Mouse (Mus musculus) layer of hippocampus, adult 18-20 months (tissue): ENCODE results near the gene Agl. TPM values are rescaled to one million over a fixed set of nuclear protein-coding genes. Genes with fewer than 3 reads are reported as not detected.

ENCODE experiments used
- DNase-seq, 2 experiments: peaks; one replicate each; pipeline ENCODE4 v3.0.0; 2022; ENCODE audit warnings: low spot score in 2 of 2
- total RNA-seq, 2 experiments: library from RNA; stranded (reverse); gene quantifications; 2 replicates each; pipeline ENCODE4 v1.2.3; 2021

Agl gene
- total RNA-seq, 2 experiments from 2014 or later: 22.4 to 25.7 TPM

- no peak for DNase-seq
Observed at GRCm38 (mm10) chr3:116694955-116695665, 112.9 kb downstream of the Agl start.

- DNase-seq: no peak
Observed at GRCm38 (mm10) chr3:116694312-116694711, 113.7 kb downstream of the Agl start.

Other genes starting within 250 kb of the Agl start
- gene Lrrc39, start 245.2 kb downstream of the Agl start, total RNA-seq: not detected
- gene Sass6, start 213.2 kb downstream of the Agl start, total RNA-seq: 1 to 10 TPM; 8.3 to 8.7 TPM
- 10 to 100 TPM; 18.5 to 20.9 TPM for gene Trmt13, start 193.6 kb downstream of the Agl start, total RNA-seq
- 10 to 100 TPM; 58.3 to 59.3 TPM for gene Mfsd14a, start 145.5 kb downstream of the Agl start, total RNA-seq
- not detected for gene Gm43191, start 126.9 kb downstream of the Agl start, total RNA-seq
- 10 to 100 TPM; 16.5 to 18.1 TPM for gene Slc35a3, start 95.3 kb downstream of the Agl start, total RNA-seq
- 1 to 10 TPM in 1 of 2 experiments, under 1 TPM in 1; 0.74 to 1.3 TPM for gene Frrs1, start 51.3 kb upstream of the Agl start, total RNA-seq
- not detected for gene 4930455H04Rik, start 160.1 kb upstream of the Agl start, total RNA-seq
- gene Palmd, start 160.8 kb upstream of the Agl start, total RNA-seq: 10 to 100 TPM; 25.8 to 26.0 TPM